Mouse (Mus musculus) stomach, embryonic 14.5 days (tissue): Measurements from ENCODE around the gene Gins2. TPM values are rescaled to one million over a fixed set of nuclear protein-coding genes. Genes with fewer than 3 reads are reported as not detected.

Experiments
- ATAC-seq: fragments of 200-750 bp; cut with Nextera tagmentation; 2 replicates; pipeline ENCODE4 v1.8.0; 2017; ENCODE audit warnings: low read depth, moderate TSS enrichment; ENCODE audit not compliant: insufficient number of reproducible peaks, insufficient read depth, low FRiP score
- H3K27ac ChIP-seq: fragments of 300-500 bp; sonication (generic); 2 replicates; pipeline ENCODE4 v1.5.1; 2014; ENCODE audit warnings: mild to moderate bottlenecking, low read length, moderate library complexity, mixed read lengths
- H3K27me3 ChIP-seq: fragments of 300-500 bp; sonication (generic); 2 replicates; pipeline ENCODE4 v1.6.1; 2014; ENCODE audit warnings: low read length, control low read depth, mixed read lengths; ENCODE audit not compliant: control insufficient read depth, insufficient read depth
- H3K36me3 ChIP-seq: fragments of 300-500 bp; sonication (generic); 2 replicates; pipeline ENCODE4 v1.6.1; 2014; ENCODE audit warnings: mild to moderate bottlenecking, control low read depth, low read length, moderate library complexity, mixed read lengths; ENCODE audit not compliant: control insufficient read depth, insufficient read depth
- H3K4me1 ChIP-seq: fragments of 300-500 bp; sonication (generic); 2 replicates; pipeline ENCODE4 v1.6.1; 2014; ENCODE audit warnings: low read length, control low read depth, mixed read lengths; ENCODE audit not compliant: control insufficient read depth, insufficient read depth
- H3K4me2 ChIP-seq: fragments of 300-500 bp; sonication (generic); replicated peaks from 2 replicates; pipeline ENCODE4 v1.6.1; 2014; ENCODE audit warnings: low read depth, low read length, control low read depth
- H3K4me3 ChIP-seq: fragments of 300-500 bp; sonication (generic); 2 replicates; pipeline ENCODE4 v1.5.1; 2014; ENCODE audit warnings: low read depth, low read length, control low read depth
- H3K9ac ChIP-seq: fragments of 300-500 bp; sonication (generic); replicated peaks from 2 replicates; pipeline ENCODE4 v1.6.1; 2014; ENCODE audit warnings: low read depth, mild to moderate bottlenecking, control low read depth, low read length, moderate library complexity, mixed read lengths
- H3K9me3 ChIP-seq: fragments of 300-500 bp; sonication (generic); 2 replicates; pipeline ENCODE4 v1.6.1; 2016; ENCODE audit warnings: low read depth, low read length, control low read depth; ENCODE audit not compliant: control insufficient read depth
- WGBS: fragments of 180-500 bp; shearing (Covaris S2); extraction: QIAGEN DNeasy Blood & Tissue Kit; methylation state at CpG from one replicate; pipeline ENCODE4 v1.1.7; 2014; 5-methylcytosine and 5-hydroxymethylcytosine counted together
- polyA plus RNA-seq: library from polyadenylated mRNA; unstranded; fragments of >200 nt; fragmentation: Nextera tagmentation; extraction: Ambion mirVana; gene quantifications from 2 replicates; pipeline ENCODE4 v1.2.1, GENCODE M21; 2014

The Gins2 gene
- polyA plus RNA-seq, 1 experiment from 2014 or later: 118 TPM

- Histone ChIP-seq H3K9me3 (no peaks in the 10 kb centered on the region), H3K4me3 (no peak overlapping the region), H3K27ac (no peak overlapping the region), H3K9ac (no peak overlapping the region), H3K36me3 (peaks cover 4% of the 10 kb centered on the region; the same call in 1 of the 2 replicates), H3K4me1 (peaks cover 36% of the 10 kb centered on the region), H3K27me3 (no peaks in the 10 kb centered on the region), H3K4me2 (no peak overlapping the region)
- 53% methylated on average over 11 of the region's 11 CpGs for WGBS
- ATAC-seq: no peak
These were observed 29.4 kb downstream of the Gins2 start for GRCm38 (mm10) chr8:120559654-120560053.

DNA sequence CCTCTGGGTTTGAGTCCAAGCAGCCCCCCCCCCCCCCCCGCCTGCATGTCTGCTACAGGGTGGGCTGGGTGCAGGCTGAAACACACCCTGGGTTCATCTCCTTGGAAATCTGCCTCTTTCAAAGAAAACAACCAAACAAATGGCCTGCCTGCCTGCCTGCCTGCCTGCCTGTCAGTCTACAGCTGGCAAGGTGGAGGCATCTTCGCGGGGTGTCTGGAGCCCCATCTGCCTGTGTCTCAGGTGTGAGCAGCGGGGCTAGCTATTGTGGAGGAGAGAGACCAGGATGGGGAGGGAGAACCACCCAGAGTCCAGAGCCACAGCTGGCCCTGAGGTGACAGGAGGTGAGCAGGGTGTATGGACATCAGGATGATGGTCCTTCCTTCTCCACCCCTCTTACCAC, 30.9 kb downstream of the Gins2 start:
- Histone ChIP-seq H3K4me2 (no peak overlapping the region), H3K9me3 (no peaks in the 10 kb centered on the region), H3K27me3 (no peaks in the 10 kb centered on the region), H3K4me1 (peaks cover 22% of the 10 kb centered on the region), H3K4me3 (no peak overlapping the region), H3K36me3 (peaks cover 5% of the 10 kb centered on the region; the same call in 1 of the 2 replicates), H3K9ac (no peak overlapping the region), H3K27ac (no peak overlapping the region)
- WGBS: 72% methylated on average over 4 of the region's 4 CpGs
- ATAC-seq: no peak

GRCm38 (mm10) chr8:120557170-120557965, 31.7 kb downstream of the Gins2 start:
- no peak overlapping the region for H3K4me3 ChIP-seq
- peaks cover 5% of the 10 kb centered on the region; the same call in 1 of the 2 replicates for H3K36me3 ChIP-seq
- H3K27me3 ChIP-seq: no peaks in the 10 kb centered on the region
- WGBS: 67% methylated on average over 15 of the region's 15 CpGs
- no peak for ATAC-seq
- no peaks in the 10 kb centered on the region for H3K9me3 ChIP-seq
- H3K4me1 ChIP-seq: peaks cover 14% of the 10 kb centered on the region
- H3K4me2 ChIP-seq: no peak overlapping the region
- H3K9ac ChIP-seq: no peak overlapping the region
- H3K27ac ChIP-seq: no peak overlapping the region

GRCm38 (mm10) chr8:120556198-120556892, 32.8 kb downstream of the Gins2 start:
- Histone ChIP-seq H3K9ac (no peak overlapping the region), H3K36me3 (peaks cover 5% of the 10 kb centered on the region; the same call in 1 of the 2 replicates), H3K9me3 (no peaks in the 10 kb centered on the region), H3K4me3 (no peak overlapping the region), H3K27me3 (no peaks in the 10 kb centered on the region), H3K27ac (no peak overlapping the region), H3K4me2 (no peak overlapping the region), H3K4me1 (peaks cover 14% of the 10 kb centered on the region)
- WGBS: 69% methylated on average over 20 of the region's 20 CpGs
- no peak for ATAC-seq

DNA sequence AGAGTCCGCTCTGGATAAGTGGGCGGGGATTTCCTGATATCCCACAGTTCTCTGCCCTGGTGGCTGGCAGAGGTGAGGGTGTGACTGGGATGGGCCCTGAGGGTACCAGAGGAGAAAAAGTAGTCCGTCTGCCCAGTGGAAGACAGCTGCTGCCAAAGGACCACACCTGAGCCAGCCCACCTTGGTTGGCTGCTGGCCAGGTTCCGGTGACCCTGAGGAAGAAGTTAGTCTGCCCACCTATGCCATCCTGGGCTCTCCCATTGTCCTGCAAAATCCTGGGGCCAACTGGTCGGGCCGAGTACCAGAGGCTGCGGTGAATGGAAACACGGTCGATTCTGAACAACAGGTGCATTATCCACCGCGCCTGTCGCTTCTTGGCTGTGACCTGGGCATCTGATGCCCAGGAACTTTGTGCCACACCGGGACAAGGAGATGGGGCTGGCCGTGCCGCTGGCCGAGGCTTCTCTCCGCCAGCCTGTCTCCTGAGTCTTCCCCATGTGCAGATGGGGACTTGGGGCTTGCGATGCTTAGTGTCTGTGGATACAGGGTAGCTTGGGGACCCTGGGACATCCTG, 34.6 kb downstream of the Gins2 start:
- H3K27me3 ChIP-seq: no peaks in the 10 kb centered on the region
- peaks cover 5% of the 10 kb centered on the region; the same call in 1 of the 2 replicates for H3K36me3 ChIP-seq
- no peak overlapping the region for H3K4me3 ChIP-seq
- no peak overlapping the region for H3K9ac ChIP-seq
- H3K27ac ChIP-seq: no peak overlapping the region
- ATAC-seq: no peak
- H3K9me3 ChIP-seq: no peaks in the 10 kb centered on the region
- WGBS: 94% methylated on average over 18 of the region's 18 CpGs
- H3K4me1 ChIP-seq: peaks cover 28% of the 10 kb centered on the region
- no peak overlapping the region for H3K4me2 ChIP-seq

DNA sequence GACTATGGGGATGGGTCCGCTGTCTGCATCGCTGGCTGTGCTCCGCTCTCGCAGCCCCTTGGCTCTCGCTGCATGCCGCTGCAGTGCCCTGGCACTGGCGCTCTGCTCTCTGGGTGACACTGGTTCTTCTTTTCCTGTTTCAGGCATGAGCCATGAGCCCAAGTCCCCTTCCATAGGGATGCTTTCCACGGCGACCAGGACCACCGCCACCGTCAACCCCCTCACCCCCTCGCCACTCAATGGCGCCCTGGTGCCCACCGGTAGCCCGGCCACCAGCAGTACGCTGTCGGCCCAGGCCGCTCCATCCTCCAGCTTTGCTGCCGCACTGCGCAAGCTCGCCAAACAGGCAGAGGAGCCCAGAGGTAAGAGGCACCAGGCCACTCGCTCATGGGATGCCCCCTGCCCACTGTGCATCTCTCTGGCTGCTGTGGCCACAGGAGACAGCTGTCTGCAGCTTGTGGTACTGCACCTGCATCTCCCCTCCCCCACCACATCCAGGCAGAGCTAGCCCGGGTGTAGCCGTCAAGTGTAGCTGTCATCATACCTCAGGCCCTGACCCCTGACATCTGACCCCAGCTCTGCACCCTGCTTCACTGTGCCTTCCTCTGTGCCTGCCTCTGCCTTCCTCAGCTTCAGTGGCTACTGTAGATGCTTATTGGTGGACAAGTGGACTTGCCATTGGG, 35.5 kb downstream of the Gins2 start:
- Histone ChIP-seq H3K4me2 (no peak overlapping the region), H3K9ac (no peak overlapping the region), H3K9me3 (no peaks in the 10 kb centered on the region), H3K27ac (no peak overlapping the region), H3K27me3 (no peaks in the 10 kb centered on the region), H3K4me3 (no peak overlapping the region), H3K36me3 (peaks cover 5% of the 10 kb centered on the region; the same call in 1 of the 2 replicates), H3K4me1 (peaks cover 35% of the 10 kb centered on the region)
- 88% methylated on average over 24 of the region's 24 CpGs for WGBS
- ATAC-seq: no peak

GRCm38 (mm10) chr8:120552509-120552908, 36.6 kb downstream of the Gins2 start:
- Histone ChIP-seq H3K4me2 (no peak overlapping the region), H3K27me3 (no peaks in the 10 kb centered on the region), H3K4me3 (no peak overlapping the region), H3K27ac (no peak overlapping the region), H3K9me3 (no peaks in the 10 kb centered on the region), H3K9ac (no peak overlapping the region), H3K4me1 (peaks cover 45% of the 10 kb centered on the region), H3K36me3 (peaks cover 5% of the 10 kb centered on the region; the same call in 1 of the 2 replicates)
- ATAC-seq: no peak
- WGBS: 85% methylated on average over 11 of the region's 11 CpGs

GRCm38 (mm10) chr8:120551677-120551980, 37.5 kb downstream of the Gins2 start:
- WGBS: 94% methylated on average over 3 of the region's 3 CpGs
- no peaks in the 10 kb centered on the region for H3K27me3 ChIP-seq
- ATAC-seq: no peak

More at GRCm38 (mm10) chr8:120551677-120551980, 37.5 kb downstream of the Gins2 start:
- no peak overlapping the region for H3K4me3 ChIP-seq
- no peak overlapping the region for H3K9ac ChIP-seq
- H3K9me3 ChIP-seq: no peaks in the 10 kb centered on the region
- H3K4me1 ChIP-seq: peaks cover 49% of the 10 kb centered on the region
- no peak overlapping the region for H3K4me2 ChIP-seq
- peaks cover 5% of the 10 kb centered on the region; the same call in 1 of the 2 replicates for H3K36me3 ChIP-seq
- no peak overlapping the region for H3K27ac ChIP-seq
